Mouse (Mus musculus): ENCODE measurements around the gene S100a11. TPM values are rescaled to one million over a fixed set of nuclear protein-coding genes. Genes with fewer than 3 reads are reported as not detected.
A peak's percentile ranks its signal among the peaks of the same experiment; 100 is the strongest.

Gene S100a11
- total and polyA plus RNA-seq, 3 experiments: 0.32 TPM; not detected in 2

GRCm38 (mm10) chr3:93563216-93563615 is 42.9 kb downstream of the S100a11 start:
- TF ChIP-seq KAT2A (conservative IDR thresholded peaks at IDR 0.05; ENCODE audit: low read depth, low read length): no peak
- TF ChIP-seq ZMIZ1 (IDR thresholded peaks at IDR 0.05; ENCODE audit: low read depth, low read length): no peak
- no peak for TF ChIP-seq RCOR1 (IDR thresholded peaks at IDR 0.05; ENCODE audit: low read depth, low read length)
- no peak for TF ChIP-seq MAX (IDR thresholded peaks at IDR 0.05; ENCODE audit: low read length)
- no peak for TF ChIP-seq ZKSCAN1 (IDR thresholded peaks at IDR 0.05; ENCODE audit: low read depth, low read length)
- no peak for TF ChIP-seq ETS1 (IDR thresholded peaks at IDR 0.05; ENCODE audit: low read depth, low read length)
- TF ChIP-seq MYB (IDR thresholded peaks at IDR 0.05; ENCODE audit: low read depth, low read length): no peak
- no peak for DNase-seq (ENCODE audit: low read depth, low spot score)
- Histone ChIP-seq H3K79me2 (ENCODE audit: control insufficient read depth, insufficient read depth, low read length, poor library complexity) (no peaks in the 10 kb centered on the region), H3K9me3 (replicated peaks; ENCODE audit: insufficient read depth, low read length) (no peaks in the 10 kb centered on the region), H3K4me3 (ENCODE audit: control insufficient read depth in 1 of 2, insufficient read depth in 1 of 2, low read depth in 2 of 2, low read length in 2 of 2) (no peak overlapping the region), H3K36me3 (ENCODE audit: control insufficient read depth in 1 of 2, insufficient read depth in 2 of 2, low read length in 2 of 2) (peaks cover 2 to 6% of the 10 kb centered on the region in 2 experiments; a peak in 3 of 4 replicates), H3K27me3 (ENCODE audit: control insufficient read depth in 1 of 2, insufficient read depth in 2 of 2, low read length in 2 of 2) (no peaks in the 10 kb centered on the region), H3K4me1 (ENCODE audit: control insufficient read depth in 1 of 2, insufficient read depth in 2 of 2, low read length in 2 of 2) (peaks cover 0 to 6% of the 10 kb centered on the region in 2 experiments; a peak in 3 of 4 replicates), H3K9ac (ENCODE audit: control insufficient read depth, low read depth, low read length, poor library complexity, severe bottlenecking) (no peak overlapping the region), H3K27ac (ENCODE audit: control insufficient read depth, low read depth, low read length) (no peak overlapping the region)

GRCm38 (mm10) chr3:93566892-93567291 is 46.6 kb downstream of the S100a11 start:
- Histone ChIP-seq H3K27ac (ENCODE audit: control insufficient read depth, low read depth, low read length) (no peak overlapping the region), H3K79me2 (ENCODE audit: control insufficient read depth, insufficient read depth, low read length, poor library complexity) (no peaks in the 10 kb centered on the region), H3K27me3 (ENCODE audit: control insufficient read depth in 1 of 2, insufficient read depth in 2 of 2, low read length in 2 of 2) (no peaks in the 10 kb centered on the region), H3K36me3 (ENCODE audit: control insufficient read depth in 1 of 2, insufficient read depth in 2 of 2, low read length in 2 of 2) (peaks cover 0 to 8% of the 10 kb centered on the region in 2 experiments; a peak in 3 of 4 replicates), H3K9ac (ENCODE audit: control insufficient read depth, low read depth, low read length, poor library complexity, severe bottlenecking) (no peak overlapping the region), H3K4me1 (ENCODE audit: control insufficient read depth in 1 of 2, insufficient read depth in 2 of 2, low read length in 2 of 2) (peaks cover 0 to 7% of the 10 kb centered on the region in 2 experiments; a peak in 3 of 4 replicates), H3K4me3 (ENCODE audit: control insufficient read depth in 1 of 2, insufficient read depth in 1 of 2, low read depth in 2 of 2, low read length in 2 of 2) (no peak overlapping the region), H3K9me3 (replicated peaks; ENCODE audit: insufficient read depth, low read length) (no peaks in the 10 kb centered on the region)
- TF ChIP-seq ZMIZ1 (IDR thresholded peaks at IDR 0.05; ENCODE audit: low read depth, low read length): no peak
- no peak for TF ChIP-seq POLR2AphosphoS2 (IDR thresholded peaks at IDR 0.05; ENCODE audit: low read length)
- TF ChIP-seq GATA1 (IDR thresholded peaks at IDR 0.05; ENCODE audit: low read depth, low read length): peak; percentile 33; the same call in 1 of the 2 replicates
- TF ChIP-seq TAL1 (IDR thresholded peaks at IDR 0.05; ENCODE audit: low read length): no peak
- TF ChIP-seq SIN3A (IDR thresholded peaks at IDR 0.05; ENCODE audit: low read length): 0 out of 2 replicates have a peak, but pooled peaks have one; percentile 39
- TF ChIP-seq GABPA (IDR thresholded peaks at IDR 0.05; ENCODE audit: low read depth, low read length): no peak
- TF ChIP-seq SMC3 (IDR thresholded peaks at IDR 0.05; ENCODE audit: low read depth, low read length): no peak
- no peak for TF ChIP-seq TCF12 (IDR thresholded peaks at IDR 0.05; ENCODE audit: low read depth, low read length)
- no peak for TF ChIP-seq MYC (IDR thresholded peaks at IDR 0.05; ENCODE audit: low read depth, low read length)
- TF ChIP-seq ETS1 (IDR thresholded peaks at IDR 0.05; ENCODE audit: low read depth, low read length): peak; percentile 19; the same call in 1 of the 2 replicates
- peak; percentile 11; the same call in 1 of the 2 replicates for TF ChIP-seq RCOR1 (IDR thresholded peaks at IDR 0.05; ENCODE audit: low read depth, low read length)
- TF ChIP-seq CHD2 (IDR thresholded peaks at IDR 0.05; ENCODE audit: low read length): no peak
- TF ChIP-seq EP300 (IDR thresholded peaks at IDR 0.05; ENCODE audit: low read depth in 1 of 2, low read length in 2 of 2): peak in 1 of 2 experiments; percentile 34; a peak in 1 of 4 replicates
- no peak for TF ChIP-seq ELF1 (IDR thresholded peaks at IDR 0.05; ENCODE audit: low read depth, low read length)
- TF ChIP-seq TBP (IDR thresholded peaks at IDR 0.05; ENCODE audit: low read depth, low read length): no peak
- no peak for TF ChIP-seq NRF1 (IDR thresholded peaks at IDR 0.05; ENCODE audit: insufficient read depth, low read depth, low read length, poor library complexity, severe bottlenecking)
- DNase-seq (ENCODE audit: low read depth, low spot score): peak; percentile 45

All from MEL (cell line).